Mouse (Mus musculus) spleen, adult 18-20 months (tissue): ENCODE data around the gene Mrpl9.

ENCODE experiments used
- DNase-seq, 2 experiments: peaks; one replicate each; pipeline ENCODE4 v3.0.0; 2022; ENCODE audit warnings: mixed read lengths in 2 of 2

Gene Mrpl9

DNA sequence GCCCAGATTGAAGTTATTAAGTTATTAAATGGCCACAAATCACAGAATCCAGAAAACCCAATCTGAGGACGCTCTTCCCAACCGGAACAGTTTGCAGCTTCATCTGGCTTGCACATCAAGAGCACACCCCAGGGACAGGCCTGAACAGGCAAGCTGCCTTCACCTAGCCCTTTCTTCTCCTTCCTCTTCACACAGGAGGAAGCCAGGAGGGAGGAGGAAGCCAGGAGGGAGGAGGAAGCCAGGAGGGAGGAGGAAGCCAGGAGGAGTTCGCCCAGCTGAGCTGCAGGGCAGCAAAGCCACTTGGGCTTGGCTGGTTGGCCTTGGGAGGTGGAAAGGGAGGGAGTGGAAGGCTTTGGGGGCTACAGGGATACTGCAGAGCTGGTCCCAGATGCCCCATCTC is 25.8 kb downstream of the Mrpl9 start:
- DNase-seq, result no peak

DNA sequence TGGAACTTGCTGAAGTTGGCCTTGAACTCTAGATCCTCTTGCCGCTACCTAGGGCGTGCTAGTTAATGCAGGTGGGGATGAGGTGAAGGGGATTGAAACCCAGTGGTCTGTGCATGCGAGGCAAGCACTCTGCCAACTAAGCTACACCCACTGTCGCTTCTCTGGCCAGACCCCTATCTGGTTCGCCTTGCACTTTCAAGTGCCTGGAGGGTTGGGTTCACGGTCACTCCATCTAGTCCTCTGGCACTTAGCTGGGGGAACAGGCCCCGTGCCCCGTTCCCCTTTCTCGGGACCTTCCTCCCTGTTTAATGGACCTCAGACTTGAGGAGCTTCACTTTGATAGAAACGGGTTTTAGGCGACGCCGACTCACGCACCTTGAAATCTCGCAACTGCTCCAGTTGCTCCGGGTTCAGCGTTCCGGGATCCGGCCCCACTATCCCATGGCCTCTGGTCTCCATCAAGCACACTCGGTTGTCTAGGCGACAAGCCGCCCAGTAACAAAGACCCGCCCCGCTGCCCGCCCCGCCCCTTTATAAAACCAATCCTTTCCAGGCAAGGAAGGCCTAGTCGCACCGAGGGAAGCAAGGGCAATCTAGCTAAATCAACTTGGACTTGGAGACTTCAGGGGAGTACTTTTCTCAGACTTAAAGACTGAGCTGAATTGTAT is 29.5 kb downstream of the Mrpl9 start:
- DNase-seq, result no peak

DNA sequence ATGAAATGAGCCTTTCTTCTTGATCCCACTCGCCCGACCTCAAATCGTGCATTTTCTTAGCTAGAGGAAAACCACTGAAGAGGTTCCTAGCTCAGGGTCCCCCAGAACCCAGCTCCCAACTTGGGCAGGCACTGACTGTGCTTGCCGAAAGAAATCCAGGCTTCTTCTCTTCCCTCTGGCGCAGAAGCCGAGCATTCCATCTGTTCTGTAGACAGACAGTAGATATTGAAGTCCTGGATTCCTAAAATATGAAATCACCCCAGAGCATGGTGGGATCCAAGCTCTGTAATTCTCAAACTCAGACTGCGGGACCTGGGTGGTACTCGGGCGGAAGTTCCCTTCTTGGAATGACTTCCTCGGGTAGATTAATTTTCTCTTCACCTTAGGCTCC is 30.0 kb downstream of the Mrpl9 start:
- no peak for DNase-seq

DNA sequence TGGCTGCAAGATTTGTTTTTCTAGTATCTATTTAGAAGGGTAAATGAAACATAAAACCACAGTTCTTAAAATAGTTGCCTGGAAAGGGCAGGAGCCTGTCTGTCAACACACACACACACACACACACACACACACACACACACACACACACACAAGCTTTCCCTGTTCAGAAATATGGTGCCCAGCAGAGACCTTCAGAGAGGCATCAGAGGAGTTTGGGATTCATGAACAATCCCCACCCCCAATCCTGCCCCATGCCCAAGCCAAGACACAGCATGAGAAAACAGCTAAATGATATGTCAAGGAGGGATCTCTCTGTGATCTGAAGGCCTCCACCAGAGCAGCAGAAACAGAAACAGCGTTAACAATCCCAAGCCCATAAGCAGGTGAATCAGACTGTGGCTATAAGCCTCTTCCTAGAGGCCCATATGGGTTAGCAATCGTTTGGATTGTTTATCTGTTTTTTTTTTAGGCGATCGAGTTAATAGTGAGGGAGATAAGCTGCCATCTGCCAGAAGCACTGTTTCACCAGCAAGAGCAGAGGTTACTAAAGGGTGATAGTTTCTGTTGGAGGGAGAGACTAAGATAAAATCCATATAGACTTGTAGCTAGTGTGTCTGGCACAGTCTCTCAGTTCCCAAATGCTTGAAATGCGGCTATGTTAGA is 30.6 kb downstream of the Mrpl9 start:
- no peak for DNase-seq

DNA sequence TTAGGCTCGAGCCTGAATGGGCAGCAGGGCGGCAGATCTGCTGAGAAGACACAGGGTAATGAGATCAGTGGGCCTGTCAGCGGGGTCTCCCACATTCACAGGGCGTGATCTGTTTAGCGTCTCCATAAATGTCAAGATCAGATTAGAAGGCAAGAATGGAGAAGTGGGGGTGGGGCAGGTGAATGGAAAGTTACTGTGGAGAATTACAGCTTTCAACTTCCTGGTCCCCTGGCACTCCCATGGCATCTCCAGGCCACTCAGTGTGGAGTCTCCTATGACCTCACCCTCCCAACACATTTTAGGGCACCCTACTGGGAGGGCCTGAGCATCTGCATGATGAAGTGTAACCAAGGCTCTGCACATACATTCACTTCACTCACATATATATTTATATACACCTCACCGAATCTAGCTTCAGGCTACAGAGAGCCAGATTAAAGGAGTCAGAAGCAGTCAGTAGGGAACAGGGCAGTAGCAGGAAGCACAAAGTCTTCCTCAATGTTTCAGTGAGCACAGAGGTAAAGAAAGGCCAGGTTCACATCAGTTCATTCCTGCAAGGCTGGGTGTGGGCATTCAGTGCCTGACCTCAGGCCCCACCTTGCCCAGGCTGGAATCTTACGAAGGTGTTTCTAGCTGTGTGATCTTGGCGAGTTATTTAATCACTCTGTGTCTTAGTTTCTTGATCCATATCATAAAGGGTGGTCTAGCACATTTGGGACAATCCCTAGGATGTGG is 33.4 kb downstream of the Mrpl9 start:
- no peak for DNase-seq

DNA sequence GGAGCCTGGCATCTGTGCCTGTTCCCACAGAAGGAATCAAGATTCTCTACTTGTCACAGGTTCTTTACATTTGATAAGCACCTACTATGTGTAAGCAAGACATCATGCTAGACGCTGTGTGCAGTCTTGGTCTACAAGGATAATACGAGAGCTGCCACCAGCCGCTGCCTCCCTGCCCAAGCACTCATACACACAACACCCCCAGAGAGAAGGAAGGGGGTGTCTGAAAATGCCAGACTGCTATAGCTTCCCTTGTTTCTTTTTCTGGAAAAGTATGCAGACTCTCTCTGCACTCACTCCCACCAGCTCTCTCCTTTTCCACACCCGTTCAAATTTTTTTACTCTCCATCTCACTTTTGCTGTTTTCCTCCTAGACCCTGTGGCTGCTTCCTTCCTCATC is 34.3 kb downstream of the Mrpl9 start:
- no peak for DNase-seq

DNA sequence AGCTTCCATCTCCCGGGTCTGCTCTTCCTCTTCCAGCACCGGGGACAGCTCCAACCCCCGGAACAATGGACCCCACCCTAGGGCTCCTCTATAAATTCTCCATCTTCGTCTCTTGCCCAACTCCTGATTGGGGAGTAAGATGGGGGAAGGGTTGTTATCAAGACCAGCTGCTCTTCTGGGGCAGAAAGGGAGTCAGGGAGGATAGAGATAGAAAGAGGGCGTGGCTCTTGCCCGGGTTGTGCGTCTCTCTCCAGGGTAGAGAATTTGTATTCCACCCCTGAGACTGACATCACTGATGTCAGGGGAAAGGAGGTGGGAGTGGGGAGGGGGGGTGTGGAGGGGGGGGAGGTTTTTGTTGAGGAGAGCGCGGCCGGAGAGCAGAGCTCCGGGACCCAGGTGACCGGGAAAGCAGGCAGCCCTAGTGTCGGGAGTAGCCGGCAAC is 34.9 kb downstream of the Mrpl9 start, which contains the start of gene Celf3:
Gene Celf3 (plus strand): TSS at position 315 of the 442 bp plus-strand sequence.
- DNase-seq, result no peak

DNA sequence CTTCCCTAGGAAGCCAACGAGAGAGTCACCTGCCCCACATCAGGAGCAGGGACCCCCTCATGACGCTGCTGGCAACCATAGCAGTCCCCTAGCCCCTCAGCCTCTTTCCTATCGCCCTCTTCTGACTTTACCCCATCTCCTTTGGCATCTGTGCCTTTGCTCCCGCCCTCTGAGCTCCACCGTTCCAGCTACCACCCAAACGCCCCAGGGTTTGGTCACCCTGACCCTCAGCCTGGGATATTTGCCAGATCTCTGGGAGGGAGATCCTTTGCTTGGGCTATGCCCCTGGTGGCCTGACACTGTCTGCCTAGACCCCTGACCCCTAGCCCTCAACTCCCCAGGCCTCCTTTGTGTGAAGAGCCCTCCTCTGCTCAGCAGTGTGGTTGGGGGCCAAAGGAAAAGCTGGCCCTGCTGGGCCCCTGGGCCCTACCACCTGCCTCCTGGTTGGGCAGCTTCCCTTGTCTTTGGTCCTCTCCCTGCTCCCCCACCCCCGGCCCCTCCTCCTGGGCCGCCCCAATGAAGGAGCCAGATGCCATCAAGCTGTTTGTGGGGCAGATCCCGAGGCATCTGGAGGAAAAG is 35.6 kb downstream of the Mrpl9 start:
- no peak for DNase-seq

DNA sequence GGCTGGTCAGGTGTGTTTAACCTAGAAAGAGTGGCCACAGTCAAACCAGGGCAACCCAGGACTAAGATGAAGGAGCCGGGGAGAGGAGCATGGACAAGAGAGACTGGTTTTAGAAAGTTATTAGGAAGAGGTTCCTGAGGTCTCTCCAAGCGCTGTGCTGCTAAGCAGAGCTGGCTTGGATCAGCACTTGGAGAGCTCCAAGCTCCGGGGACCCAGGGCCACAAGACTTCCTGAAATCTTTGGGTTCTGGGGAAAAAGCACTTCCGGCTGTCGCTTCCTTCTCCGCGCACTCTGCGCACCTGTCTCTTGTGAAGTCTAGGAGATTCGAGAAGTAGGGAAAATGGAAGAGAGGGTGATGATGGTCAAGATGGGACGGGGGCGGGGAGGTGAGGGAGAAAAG is 36.4 kb downstream of the Mrpl9 start:
- DNase-seq, result no peak

DNA sequence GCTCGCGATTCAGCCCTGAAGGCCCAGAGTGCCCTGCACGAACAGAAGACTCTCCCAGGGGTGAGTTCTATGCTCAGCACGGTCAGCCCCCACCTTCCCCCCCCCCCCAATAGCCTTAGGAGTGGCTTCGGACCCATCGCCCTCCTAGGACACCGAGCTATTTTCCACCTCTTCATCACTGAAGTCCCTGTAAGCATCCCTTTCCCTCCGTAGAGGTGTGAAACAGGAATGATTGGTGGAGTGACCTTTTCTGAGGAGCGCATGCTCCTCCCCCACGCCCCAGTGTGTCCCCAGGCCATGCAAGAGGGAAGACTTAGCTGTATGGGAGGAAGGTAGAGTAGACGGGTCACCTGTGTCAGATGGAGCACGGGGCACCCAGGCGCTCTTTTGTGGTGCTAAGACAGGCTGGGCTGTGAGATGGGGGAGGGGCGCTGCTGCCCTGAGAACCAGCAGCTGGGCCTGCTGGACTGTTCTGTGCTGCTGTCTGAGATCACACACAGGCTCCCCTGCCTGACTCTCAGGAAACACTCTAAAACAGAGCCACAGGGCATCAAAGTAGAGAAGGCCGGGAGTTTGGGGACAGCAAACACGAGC is 37.3 kb downstream of the Mrpl9 start, which contains the start of gene Riiad1:
Gene Riiad1 (minus strand): TSS at position 51 of the 594 bp plus-strand sequence.
- no peak for DNase-seq

DNA sequence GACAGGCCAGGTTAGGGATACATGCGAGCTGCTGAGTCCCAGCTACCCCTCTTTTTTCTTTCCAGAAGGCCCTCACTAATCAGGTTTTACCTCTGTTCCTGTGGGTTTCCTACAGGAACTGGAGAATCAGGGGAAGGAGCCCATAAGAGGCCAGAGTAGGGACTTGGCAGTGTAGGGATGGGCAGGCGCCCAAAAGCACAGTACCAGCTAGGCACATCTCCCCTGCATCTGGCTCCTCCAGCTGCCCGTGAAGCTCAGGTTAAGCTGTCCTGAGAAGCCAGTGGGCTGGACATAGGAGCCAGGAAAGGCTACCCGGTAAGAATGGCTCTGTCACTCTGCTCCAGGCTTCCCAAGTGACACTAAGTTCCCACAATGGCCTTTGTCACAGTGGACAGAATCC is 38.3 kb downstream of the Mrpl9 start:
- no peak for DNase-seq

DNA sequence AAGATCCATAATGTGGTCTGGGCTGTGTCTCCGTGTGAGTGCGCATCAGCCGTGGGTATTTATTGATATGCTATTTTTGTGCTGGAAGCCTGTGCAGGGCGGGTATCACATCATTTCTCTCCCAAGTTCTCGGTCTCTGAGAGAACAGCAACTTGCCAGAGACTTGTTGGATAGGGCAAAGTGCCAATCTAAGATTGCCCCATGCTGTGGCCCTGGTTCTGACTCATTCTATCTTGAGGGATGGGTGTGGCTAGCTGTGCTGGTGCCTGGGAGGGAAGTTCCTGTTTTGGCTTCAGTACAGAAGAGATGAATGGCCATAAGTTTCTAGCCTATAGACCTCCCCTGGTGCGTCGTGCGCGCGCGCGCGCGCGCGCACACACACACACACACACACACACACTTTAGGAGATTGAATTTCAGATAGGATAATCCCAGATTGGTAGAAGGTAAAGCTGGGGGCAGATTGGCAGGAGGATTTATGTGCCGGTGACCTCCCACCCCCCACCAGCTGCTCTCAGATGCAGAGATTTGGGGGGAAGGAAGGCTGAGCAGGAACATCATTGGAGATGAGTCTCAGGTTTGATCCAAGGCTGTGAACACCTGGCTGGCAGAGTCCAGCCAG is 39.8 kb downstream of the Mrpl9 start:
- no peak for DNase-seq

DNA sequence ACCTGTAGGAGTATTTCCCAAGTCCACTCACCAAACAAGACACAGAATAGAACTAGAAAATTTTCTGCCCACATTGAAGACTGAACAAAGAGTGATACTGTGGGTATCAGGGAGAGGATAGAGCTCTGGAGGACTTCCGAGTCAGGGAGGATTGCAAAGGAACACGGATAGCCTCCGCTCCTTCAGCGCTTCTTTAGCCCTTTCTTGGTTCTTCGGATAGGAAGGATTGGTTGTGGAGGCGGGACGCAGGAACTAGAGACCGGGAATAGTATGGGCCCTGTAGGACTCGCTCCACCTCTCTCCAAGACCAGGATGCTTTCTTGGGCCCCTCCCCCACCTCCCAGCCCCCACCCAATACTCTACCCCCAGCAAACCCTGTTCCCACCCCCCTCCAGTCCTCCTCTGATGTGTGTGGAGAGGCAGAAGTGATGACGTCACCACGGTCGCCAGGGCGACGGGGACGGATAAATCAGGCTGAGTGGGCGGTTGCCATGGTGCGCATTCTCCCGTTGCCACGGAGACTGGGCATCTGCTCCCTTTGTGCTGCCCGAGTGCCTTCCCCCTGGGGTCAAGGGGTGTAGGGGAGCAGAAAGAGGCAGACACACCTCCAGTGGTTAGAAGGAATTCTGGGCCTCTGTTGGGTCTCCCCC is 40.8 kb downstream of the Mrpl9 start:
- DNase-seq, result no peak

DNA sequence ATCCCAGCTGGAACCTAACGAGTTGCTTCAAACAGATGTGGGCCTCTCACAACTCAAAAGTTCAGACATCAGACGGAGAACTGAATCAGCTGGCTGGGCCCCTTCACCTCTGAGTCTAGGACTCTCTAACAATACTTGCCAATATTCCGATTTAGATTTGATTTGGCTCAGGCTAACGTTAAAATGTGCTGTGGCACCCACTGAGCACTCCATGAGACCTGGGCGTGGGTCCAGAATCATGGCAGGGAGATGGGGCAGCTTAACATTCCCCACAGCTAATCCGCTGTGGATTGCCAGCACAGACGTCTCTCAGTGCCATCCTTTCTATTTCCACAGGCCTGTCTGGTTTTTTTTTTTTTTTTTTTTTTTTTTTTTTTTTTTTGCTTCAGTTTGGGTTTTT is 42.8 kb downstream of the Mrpl9 start:
- DNase-seq, result no peak

DNA sequence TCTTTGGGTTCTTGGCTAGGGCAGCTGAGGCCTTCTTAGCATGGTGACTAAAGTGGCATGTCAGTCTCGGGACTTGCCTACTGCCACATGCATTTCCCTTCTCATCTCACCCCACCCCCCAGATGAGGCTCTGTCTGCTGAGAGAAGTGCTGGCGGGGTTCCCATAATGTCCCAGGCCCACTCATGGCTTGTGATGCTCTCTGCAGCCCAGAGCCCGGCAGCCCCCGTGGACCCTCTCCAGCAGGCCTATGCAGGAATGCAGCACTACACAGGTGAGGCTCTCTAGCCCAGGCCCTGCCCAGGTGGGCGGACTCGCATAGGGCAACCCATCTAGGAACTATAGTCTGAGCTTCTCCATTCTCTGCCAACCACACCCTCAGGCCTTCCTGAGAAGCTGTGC is 44.5 kb downstream of the Mrpl9 start:
- DNase-seq, result no peak

DNA sequence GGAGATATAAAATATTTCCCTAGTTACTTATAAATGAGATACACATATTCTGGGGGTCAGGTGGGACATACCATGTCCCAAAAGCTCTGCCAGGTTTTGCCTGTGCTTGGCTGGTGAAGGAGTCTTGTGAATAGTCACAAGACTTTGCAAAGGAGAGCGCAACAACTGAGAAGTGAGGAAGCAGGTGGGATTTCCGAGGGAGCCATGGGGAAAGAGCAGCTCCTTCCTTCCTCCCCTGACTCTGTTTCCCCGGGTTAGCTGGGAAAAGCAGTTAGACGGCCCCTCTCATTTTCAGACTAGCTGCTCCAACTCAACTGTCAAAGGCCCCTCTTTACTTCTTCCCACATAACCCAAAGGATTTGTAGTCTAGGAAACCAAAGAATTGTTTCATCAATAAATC is 54.0 kb downstream of the Mrpl9 start:
- DNase-seq, result no peak
